Mouse (Mus musculus): ENCODE results near the gene Slx4ip. TPM values are rescaled to one million over a fixed set of nuclear protein-coding genes. Genes with fewer than 3 reads are reported as not detected.

The Slx4ip gene
- polyA plus RNA-seq, 1 experiment from 2014 or later = 5.6 TPM

DNA sequence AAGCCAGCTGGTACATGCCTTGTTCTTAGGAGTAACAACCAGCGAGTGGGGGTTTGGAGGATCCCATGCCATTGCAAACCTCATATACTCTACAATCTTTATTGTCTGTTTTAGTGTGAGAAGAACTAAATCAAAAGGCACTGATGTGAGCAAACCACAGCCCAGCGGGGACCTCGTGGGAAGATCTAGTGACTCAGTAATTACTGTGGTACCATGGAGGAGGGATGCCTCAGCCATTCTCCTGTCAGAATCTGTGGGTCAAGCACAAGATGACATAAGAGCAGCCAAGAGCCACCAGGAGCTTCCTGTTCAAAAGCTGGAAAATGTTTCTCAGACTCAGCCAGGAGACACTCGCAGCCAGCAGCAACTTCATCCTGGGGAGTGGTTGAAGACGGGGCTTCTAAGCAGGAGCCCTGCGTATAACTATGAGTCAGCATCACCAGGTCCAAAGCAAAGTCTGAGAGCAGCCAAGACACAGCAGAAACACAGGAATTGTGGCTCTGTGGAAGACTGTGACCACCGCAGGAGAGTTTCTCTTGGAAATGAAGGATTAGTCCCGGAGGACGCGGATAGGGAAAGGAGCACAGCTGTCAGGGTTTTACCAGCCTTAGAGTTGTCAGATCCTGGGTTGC is 176.6 kb downstream of the Slx4ip start:
- no peak for ATAC-seq (ENCODE audit: insufficient read depth, low FRiP score)
- H3K36me3 ChIP-seq (ENCODE audit: control insufficient read depth, insufficient read depth, low read length) = no peaks in the 10 kb centered on the region
- WGBS = 72% methylated on average over 10 of the region's 10 CpGs
- no peaks in the 10 kb centered on the region for H3K9me3 ChIP-seq (replicated peaks; ENCODE audit: control insufficient read depth, low read length)
- no peaks in the 10 kb centered on the region for H3K4me1 ChIP-seq (ENCODE audit: control insufficient read depth, insufficient read depth, low read length)
- no peak overlapping the region for H3K4me2 ChIP-seq (ENCODE audit: low read depth, low read length)
- H3K9ac ChIP-seq (ENCODE audit: low read length) = no peak overlapping the region
- no peak overlapping the region for H3K27ac ChIP-seq (ENCODE audit: low read length)
- H3K27me3 ChIP-seq (ENCODE audit: control insufficient read depth, insufficient read depth, low read length) = no peaks in the 10 kb centered on the region
- no peak overlapping the region for H3K4me3 ChIP-seq (replicated peaks; ENCODE audit: low read length)

DNA sequence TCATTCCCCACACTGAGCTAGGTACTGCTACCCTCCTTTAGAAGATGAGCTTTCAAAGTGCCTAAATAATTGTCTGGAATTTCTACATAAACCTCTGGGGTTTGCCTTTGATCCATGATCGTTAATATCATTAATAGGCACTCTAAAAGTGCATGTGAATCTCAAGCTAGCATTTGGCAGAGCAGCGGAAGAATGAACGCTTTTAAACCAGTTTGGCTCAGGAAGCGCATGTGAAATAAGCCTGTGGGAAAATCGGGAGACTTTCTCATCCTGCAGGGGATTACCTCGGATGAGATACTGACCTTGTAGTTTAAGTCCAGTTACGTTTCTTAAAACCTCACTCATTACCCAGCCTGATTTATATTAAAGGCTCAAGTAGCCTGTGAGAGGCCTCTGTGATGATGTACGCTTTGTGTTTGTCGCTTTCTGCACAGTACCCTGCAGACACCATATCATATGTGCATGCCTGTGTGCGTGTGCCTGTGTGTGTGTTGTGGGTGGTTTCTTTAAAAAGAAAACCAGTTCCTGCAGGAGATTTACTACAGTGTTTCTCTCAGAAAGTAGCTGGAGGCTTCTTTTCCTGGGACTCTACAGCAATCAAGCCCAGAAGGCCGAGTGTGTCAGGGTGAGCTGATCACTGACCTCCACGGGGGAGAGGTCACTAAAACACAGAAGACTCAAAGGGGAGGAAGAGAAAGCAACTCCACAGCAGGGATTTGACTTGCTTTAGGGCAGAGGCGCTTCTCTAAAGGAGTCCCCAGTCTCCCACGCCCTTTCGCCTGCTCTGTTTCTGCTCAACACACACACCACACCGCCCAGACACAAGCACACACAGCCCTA is 182.7 kb downstream of the Slx4ip start:
- Histone ChIP-seq H3K4me2 (ENCODE audit: low read depth, low read length) (no peak overlapping the region), H3K4me1 (ENCODE audit: control insufficient read depth, insufficient read depth, low read length) (peaks cover 3% of the 10 kb centered on the region; the same call in 1 of the 2 replicates), H3K36me3 (ENCODE audit: control insufficient read depth, insufficient read depth, low read length) (no peaks in the 10 kb centered on the region), H3K9ac (ENCODE audit: low read length) (no peak overlapping the region), H3K27me3 (ENCODE audit: control insufficient read depth, insufficient read depth, low read length) (no peaks in the 10 kb centered on the region), H3K27ac (ENCODE audit: low read length) (no peak overlapping the region), H3K4me3 (replicated peaks; ENCODE audit: low read length) (no peak overlapping the region), H3K9me3 (replicated peaks; ENCODE audit: control insufficient read depth, low read length) (no peaks in the 10 kb centered on the region)
- ATAC-seq (ENCODE audit: insufficient read depth, low FRiP score) = no peak
- WGBS = 52% methylated on average over 16 of the region's 16 CpGs

DNA sequence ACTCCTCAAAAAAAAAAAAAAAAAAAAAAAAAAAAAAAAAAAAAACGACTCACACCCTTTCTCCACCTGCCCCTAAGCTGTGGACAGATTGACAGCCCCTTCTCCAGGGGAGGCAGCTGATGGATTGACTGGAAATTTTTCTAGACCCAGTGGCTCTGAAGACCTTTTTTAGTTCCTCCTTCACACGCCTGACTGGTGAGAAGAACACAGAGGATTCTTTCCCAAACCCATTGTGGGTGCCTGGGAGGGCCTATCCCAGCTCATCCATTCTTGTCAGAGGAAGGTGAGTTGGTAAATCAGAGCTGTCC is 183.2 kb downstream of the Slx4ip start:
- H3K4me3 ChIP-seq (replicated peaks; ENCODE audit: low read length) = no peak overlapping the region
- WGBS = 29% methylated on average over 2 of the region's 2 CpGs
- no peak; the same call in 1 of the 2 replicates for ATAC-seq (ENCODE audit: insufficient read depth, low FRiP score)
- no peak overlapping the region for H3K9ac ChIP-seq (ENCODE audit: low read length)
- H3K27me3 ChIP-seq (ENCODE audit: control insufficient read depth, insufficient read depth, low read length) = no peaks in the 10 kb centered on the region
- H3K4me1 ChIP-seq (ENCODE audit: control insufficient read depth, insufficient read depth, low read length) = peaks cover 3% of the 10 kb centered on the region; the same call in 1 of the 2 replicates
- no peak overlapping the region for H3K27ac ChIP-seq (ENCODE audit: low read length)
- H3K4me2 ChIP-seq (ENCODE audit: low read depth, low read length) = no peak overlapping the region
- no peaks in the 10 kb centered on the region for H3K9me3 ChIP-seq (replicated peaks; ENCODE audit: control insufficient read depth, low read length)
- no peaks in the 10 kb centered on the region for H3K36me3 ChIP-seq (ENCODE audit: control insufficient read depth, insufficient read depth, low read length)

DNA sequence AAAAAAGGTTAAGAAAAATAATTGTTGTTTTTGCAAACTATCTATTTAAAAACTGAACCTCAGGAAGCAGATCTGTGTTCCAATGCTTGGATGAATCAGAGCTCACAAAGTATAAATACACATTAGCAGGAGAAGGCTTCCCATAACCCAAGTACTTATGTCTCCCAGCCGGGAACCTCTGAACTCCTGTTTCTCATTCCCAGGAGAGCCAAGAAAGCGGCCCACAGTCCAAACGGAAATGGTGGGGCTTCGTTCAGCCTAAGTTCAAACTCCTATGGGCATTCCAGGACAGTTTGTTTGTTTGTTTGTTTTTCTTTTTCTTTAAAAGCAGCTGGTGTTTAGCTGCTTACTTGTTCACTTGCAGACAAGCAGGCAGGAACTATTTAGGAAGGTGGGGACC is 187.8 kb downstream of the Slx4ip start:
- H3K36me3 ChIP-seq (ENCODE audit: control insufficient read depth, insufficient read depth, low read length) = peaks cover 8% of the 10 kb centered on the region; the same call in 1 of the 2 replicates
- H3K9ac ChIP-seq (ENCODE audit: low read length) = no peak overlapping the region
- no peaks in the 10 kb centered on the region for H3K27me3 ChIP-seq (ENCODE audit: control insufficient read depth, insufficient read depth, low read length)
- H3K4me3 ChIP-seq (replicated peaks; ENCODE audit: low read length) = no peak overlapping the region
- H3K27ac ChIP-seq (ENCODE audit: low read length) = no peak overlapping the region; the same call in 1 of the 2 replicates
- H3K9me3 ChIP-seq (replicated peaks; ENCODE audit: control insufficient read depth, low read length) = no peaks in the 10 kb centered on the region
- H3K4me2 ChIP-seq (ENCODE audit: low read depth, low read length) = no peak overlapping the region
- ATAC-seq (ENCODE audit: insufficient read depth, low FRiP score) = no peak
- H3K4me1 ChIP-seq (ENCODE audit: control insufficient read depth, insufficient read depth, low read length) = peaks cover 12% of the 10 kb centered on the region; the same call in 1 of the 2 replicates
- WGBS = 63% methylated on average over 4 of the region's 4 CpGs

DNA sequence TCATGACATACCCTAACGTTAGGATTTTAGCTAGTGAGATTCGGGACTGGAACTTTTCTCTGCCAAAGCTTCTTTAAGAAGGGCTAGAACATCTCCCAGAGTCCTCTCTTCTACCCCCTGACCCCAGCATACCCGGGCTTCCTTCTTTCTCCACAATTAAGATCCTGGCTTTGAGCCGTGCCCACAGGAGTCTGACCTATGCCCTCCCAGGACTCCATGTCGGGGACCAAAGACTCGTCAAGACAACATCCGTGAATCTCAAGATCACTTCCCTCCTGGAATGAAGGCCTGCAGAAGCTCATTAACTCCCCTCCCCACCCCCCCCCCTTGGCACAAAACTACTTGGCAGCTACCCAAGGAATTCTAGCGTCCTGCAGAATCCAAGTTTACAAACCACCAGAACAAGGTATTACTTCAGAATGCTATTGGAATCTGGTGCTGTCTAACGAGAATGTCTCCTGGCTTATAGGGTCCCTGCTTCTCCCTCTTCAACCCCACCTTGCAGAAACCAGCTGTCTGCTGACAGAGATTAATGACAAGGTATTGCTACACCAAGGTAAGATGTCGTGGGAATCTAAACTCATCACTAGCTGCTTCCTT is 188.8 kb downstream of the Slx4ip start:
- 40% methylated on average over 10 of the region's 10 CpGs for WGBS
- H3K9ac ChIP-seq (ENCODE audit: low read length) = no peak overlapping the region
- no peaks in the 10 kb centered on the region for H3K27me3 ChIP-seq (ENCODE audit: control insufficient read depth, insufficient read depth, low read length)
- no peak overlapping the region for H3K4me3 ChIP-seq (replicated peaks; ENCODE audit: low read length)
- H3K4me1 ChIP-seq (ENCODE audit: control insufficient read depth, insufficient read depth, low read length) = peaks cover 9% of the 10 kb centered on the region; the same call in 1 of the 2 replicates
- peak; percentile 42; the same call in 1 of the 2 replicates for ATAC-seq (ENCODE audit: insufficient read depth, low FRiP score)
- H3K4me2 ChIP-seq (ENCODE audit: low read depth, low read length) = no peak overlapping the region
- H3K36me3 ChIP-seq (ENCODE audit: control insufficient read depth, insufficient read depth, low read length) = peaks cover 14% of the 10 kb centered on the region; the same call in 1 of the 2 replicates
- H3K27ac ChIP-seq (ENCODE audit: low read length) = peak overlapping the region; percentile 4; the same call in 1 of the 2 replicates
- no peaks in the 10 kb centered on the region for H3K9me3 ChIP-seq (replicated peaks; ENCODE audit: control insufficient read depth, low read length)

DNA sequence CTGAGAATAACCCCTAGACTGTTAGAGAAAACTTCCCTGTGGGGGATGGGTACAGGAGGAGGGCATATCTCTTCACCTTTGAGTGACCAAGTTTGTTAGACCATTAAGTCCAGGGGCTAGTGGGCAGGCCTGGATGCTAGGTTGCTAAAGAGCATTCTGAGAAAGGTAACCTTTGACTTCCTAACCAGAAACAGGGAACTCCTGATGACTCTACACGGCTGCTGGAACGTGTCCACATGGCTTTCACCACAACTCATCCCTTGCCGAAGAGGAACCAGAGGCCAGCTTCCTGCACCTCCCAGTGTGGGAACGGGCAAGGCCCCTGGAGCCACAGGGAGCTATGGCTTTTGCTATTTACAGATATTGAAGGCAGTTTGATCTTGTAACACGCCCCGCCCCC is 189.4 kb downstream of the Slx4ip start:
- H3K4me1 ChIP-seq (ENCODE audit: control insufficient read depth, insufficient read depth, low read length) = peaks cover 9% of the 10 kb centered on the region; the same call in 1 of the 2 replicates
- no peaks in the 10 kb centered on the region for H3K9me3 ChIP-seq (replicated peaks; ENCODE audit: control insufficient read depth, low read length)
- 67% methylated on average over 6 of the region's 6 CpGs for WGBS
- H3K36me3 ChIP-seq (ENCODE audit: control insufficient read depth, insufficient read depth, low read length) = peaks cover 20% of the 10 kb centered on the region
- no peaks in the 10 kb centered on the region for H3K27me3 ChIP-seq (ENCODE audit: control insufficient read depth, insufficient read depth, low read length)
- ATAC-seq (ENCODE audit: insufficient read depth, low FRiP score) = no peak
- no peak overlapping the region for H3K4me3 ChIP-seq (replicated peaks; ENCODE audit: low read length)
- no peak overlapping the region; the same call in 1 of the 2 replicates for H3K27ac ChIP-seq (ENCODE audit: low read length)
- no peak overlapping the region for H3K4me2 ChIP-seq (ENCODE audit: low read depth, low read length)
- no peak overlapping the region for H3K9ac ChIP-seq (ENCODE audit: low read length)

DNA sequence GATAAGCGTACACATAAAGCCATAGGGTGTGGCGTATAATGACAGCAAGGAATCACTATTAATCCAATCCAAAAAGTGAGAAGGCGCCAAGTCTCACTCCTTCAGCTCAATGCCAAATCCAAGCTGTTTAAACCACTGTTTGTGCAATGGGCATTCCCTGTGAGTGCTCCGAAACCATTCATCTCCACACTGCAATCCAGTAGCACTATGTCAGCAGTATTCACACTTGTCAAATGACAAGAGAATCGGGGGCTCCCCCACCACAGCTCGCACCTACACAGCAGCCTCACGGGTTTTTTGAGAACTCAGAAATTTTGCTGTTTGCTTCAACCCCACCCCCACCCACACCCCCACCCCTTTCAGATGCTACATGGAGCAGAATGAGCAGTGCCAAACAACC is 190.0 kb downstream of the Slx4ip start:
- no peak for ATAC-seq (ENCODE audit: insufficient read depth, low FRiP score)

DNA sequence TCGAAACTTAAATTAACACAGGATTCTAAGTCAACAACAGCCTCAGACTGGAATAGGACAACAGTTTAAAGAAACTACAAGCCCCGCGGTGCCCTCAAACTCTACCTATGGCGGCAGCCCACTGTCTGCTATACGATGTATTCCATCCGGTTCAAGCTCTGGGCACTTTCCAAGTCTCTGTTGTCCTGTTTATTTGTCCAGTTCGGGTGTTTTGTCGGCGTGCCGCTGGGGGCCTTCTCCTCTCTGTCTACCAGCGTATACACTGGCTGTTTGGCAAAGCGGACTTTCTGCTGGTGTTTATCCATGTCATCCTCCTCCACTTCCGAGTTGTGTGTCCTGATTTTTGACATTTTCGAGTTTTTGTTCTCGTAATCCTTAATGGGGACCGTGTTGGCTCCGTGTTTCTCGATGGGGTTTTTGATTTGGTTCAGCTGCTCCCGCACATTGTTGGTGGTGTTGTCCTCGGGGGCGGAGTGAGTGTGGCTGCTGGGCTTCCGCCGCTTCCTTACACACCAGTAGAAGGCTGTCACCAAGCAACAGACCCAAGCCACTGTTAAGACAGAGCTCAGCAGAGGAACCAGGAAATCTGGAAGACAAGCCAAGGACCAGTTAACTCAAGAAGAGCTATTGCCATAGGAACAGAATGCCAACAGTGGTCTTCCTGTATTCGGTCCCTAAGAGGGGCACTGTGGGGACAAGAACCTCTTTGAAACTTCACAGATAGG is 192.0 kb downstream of the Slx4ip start:
- H3K36me3 ChIP-seq (ENCODE audit: control insufficient read depth, insufficient read depth, low read length) = peaks cover 37% of the 10 kb centered on the region
- 81% methylated on average over 24 of the region's 24 CpGs for WGBS
- H3K9ac ChIP-seq (ENCODE audit: low read length) = no peak overlapping the region
- H3K4me3 ChIP-seq (replicated peaks; ENCODE audit: low read length) = no peak overlapping the region
- H3K4me1 ChIP-seq (ENCODE audit: control insufficient read depth, insufficient read depth, low read length) = peaks cover 9% of the 10 kb centered on the region; the same call in 1 of the 2 replicates
- no peak for ATAC-seq (ENCODE audit: insufficient read depth, low FRiP score)
- no peak overlapping the region for H3K4me2 ChIP-seq (ENCODE audit: low read depth, low read length)
- H3K9me3 ChIP-seq (replicated peaks; ENCODE audit: control insufficient read depth, low read length) = no peaks in the 10 kb centered on the region
- no peak overlapping the region for H3K27ac ChIP-seq (ENCODE audit: low read length)
- no peaks in the 10 kb centered on the region for H3K27me3 ChIP-seq (ENCODE audit: control insufficient read depth, insufficient read depth, low read length)

More for the DNA sequence above, 190.0 kb downstream of the Slx4ip start:
- no peaks in the 10 kb centered on the region for H3K27me3 ChIP-seq (ENCODE audit: control insufficient read depth, insufficient read depth, low read length)
- peaks cover 25% of the 10 kb centered on the region for H3K36me3 ChIP-seq (ENCODE audit: control insufficient read depth, insufficient read depth, low read length)
- peaks cover 9% of the 10 kb centered on the region; the same call in 1 of the 2 replicates for H3K4me1 ChIP-seq (ENCODE audit: control insufficient read depth, insufficient read depth, low read length)
- no peak overlapping the region for H3K4me3 ChIP-seq (replicated peaks; ENCODE audit: low read length)
- H3K27ac ChIP-seq (ENCODE audit: low read length) = no peak overlapping the region
- WGBS = 87% methylated on average over 7 of the region's 7 CpGs
- H3K4me2 ChIP-seq (ENCODE audit: low read depth, low read length) = no peak overlapping the region
- no peak overlapping the region for H3K9ac ChIP-seq (ENCODE audit: low read length)
- no peaks in the 10 kb centered on the region for H3K9me3 ChIP-seq (replicated peaks; ENCODE audit: control insufficient read depth, low read length)

All from stomach, embryonic 16.5 days (tissue).